Mouse (Mus musculus): ENCODE results near the gene Ubash3b.
A peak's percentile ranks its signal among the peaks of the same experiment; 100 is the strongest.

Ubash3b gene

DNA sequence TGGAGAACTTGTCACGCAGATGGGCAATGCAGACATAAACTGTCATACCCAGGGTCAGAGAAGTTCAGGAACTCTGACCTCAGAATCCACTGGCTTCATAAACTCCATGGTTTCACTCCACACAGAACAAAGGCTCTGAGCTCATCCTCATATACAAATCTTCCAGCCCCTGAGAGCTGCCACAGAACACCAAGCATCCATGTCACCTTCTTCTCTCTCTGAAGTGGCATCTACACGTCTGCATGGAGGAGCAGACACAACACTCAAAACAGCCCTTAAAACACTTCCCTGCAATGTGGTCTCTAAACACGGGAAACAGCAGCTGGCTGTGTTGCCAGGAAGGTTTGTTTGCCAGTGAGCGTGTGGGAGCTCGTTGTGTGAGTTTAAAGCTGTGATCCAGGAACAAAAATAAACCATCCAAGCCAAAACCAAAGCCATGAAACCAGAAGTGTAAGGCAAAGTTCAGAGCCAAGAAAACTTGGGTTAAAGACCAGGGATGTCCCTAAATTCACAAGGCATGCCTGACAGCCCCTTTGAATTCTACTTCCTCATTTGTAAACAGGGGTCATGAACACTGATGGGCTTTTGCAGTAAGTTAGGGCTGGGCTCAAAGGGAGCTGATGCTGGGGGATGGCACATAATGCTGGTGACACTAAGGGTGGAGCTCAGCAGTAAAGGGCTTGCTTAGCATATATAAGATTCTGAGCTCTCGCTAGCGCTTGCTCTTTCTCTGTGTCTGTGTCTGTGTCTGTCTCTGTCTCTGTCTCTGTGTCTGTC lies 24.6 kb downstream of the Ubash3b start:
- no peak for DNase-seq (ENCODE audit: low read depth, low spot score)

DNA sequence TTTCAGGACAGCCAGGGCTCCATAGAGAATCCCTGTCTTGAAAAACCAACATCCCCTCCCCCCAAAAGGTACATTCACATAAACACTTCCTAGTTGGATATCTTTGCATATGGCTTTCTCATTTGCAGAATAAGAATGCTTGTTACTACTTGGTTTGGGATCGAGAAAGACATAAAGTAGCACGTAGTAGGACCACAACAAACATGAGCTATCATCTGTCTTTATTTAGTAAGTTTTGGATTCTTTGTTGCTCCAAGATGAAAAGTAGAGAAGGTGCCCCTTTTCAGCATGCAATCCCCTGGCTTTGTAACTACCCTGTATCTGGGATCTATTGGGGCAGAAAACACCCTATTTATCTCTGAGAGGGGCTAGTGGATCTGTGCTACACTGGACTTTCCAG lies 25.2 kb downstream of the Ubash3b start:
- no peak for DNase-seq (ENCODE audit: low read depth, low spot score)

- no peak for DNase-seq (ENCODE audit: low read depth, low spot score)
Measured at GRCm38 (mm10) chr9:41134907-41135306, 26.6 kb downstream of the Ubash3b start.

GRCm38 (mm10) chr9:41130563-41130962 lies 30.9 kb downstream of the Ubash3b start:
- DNase-seq (ENCODE audit: low read depth, low spot score), result no peak

- no peak for DNase-seq (ENCODE audit: low read depth, low spot score)
Measured at GRCm38 (mm10) chr9:41129802-41130480, 31.6 kb downstream of the Ubash3b start.

DNA sequence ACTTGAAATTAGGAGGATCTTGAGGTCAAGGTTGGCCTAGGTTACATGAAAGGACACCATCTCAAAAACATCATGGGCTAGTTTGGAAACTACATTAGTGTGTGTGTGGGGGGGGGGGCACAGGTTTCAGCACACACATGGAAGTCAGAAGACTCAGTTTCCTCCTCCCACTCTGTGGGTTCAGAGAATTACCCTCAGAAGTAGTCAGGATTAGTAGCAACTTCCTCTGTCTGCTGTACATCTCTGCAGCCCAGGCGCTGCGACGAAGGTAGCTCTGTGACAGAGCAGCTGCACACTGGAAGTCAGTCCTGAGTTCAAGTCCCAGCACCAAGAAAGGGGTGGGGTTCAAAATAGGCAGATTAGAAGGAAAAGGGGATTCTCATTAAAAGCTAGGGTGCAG lies 32.2 kb downstream of the Ubash3b start:
- DNase-seq (ENCODE audit: low read depth, low spot score), result no peak

DNA sequence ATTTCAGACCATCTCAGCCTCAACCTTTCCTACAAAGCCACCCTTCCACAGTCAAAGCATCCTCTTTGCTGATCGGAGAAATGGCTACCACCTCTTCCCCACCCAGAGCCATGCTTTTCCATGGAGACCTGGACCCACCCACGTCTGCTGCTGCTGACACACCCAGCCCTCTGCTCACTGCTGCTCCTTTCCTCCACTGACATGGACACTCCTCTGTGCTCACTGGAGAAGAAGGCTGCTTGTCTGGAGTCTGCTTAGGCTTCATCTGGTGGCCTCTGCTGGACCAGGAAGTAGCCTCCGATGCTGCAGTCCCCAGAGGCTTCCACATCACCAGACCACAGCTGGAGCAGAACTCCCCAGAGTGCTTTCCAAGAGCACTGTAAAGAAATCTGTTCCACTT lies 34.8 kb downstream of the Ubash3b start:
- no peak for DNase-seq (ENCODE audit: low read depth, low spot score)

GRCm38 (mm10) chr9:41124305-41124704 lies 37.2 kb downstream of the Ubash3b start:
- DNase-seq (ENCODE audit: low read depth, low spot score), result no peak

DNA sequence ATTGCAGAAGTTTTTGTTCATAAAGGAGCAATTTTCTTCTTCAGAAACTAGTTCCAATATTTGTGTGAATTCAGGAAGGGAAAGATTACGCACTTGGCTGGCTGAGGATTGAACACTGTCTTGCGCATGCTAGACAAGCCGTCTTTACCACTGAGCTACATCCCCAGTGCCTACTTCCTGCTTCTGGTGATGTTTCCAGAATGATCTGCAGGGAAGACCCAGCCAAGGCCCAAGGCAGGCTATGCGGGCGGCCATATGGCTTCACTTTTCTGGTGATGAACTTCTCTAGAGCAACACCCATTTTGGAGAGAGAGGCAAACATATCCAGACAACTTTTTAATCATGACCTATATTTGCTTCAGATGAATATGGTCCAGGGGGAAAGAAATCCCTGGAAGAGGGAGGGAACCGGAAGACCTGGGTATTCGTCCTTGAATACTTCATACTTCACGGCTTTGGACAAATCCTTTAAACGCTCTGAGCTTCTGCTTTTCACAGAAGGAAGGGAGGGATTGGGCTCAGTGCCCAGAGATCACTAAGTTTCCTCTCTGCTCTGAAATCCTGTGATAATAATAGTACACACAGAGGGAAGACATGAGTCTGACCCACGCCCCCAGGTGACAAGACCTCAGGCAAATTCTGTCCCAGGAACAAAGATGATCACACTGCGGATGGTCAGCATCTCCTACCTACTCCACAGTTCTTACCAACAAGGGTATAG lies 38.9 kb downstream of the Ubash3b start:
- DNase-seq (ENCODE audit: low read depth, low spot score), result no peak

DNA sequence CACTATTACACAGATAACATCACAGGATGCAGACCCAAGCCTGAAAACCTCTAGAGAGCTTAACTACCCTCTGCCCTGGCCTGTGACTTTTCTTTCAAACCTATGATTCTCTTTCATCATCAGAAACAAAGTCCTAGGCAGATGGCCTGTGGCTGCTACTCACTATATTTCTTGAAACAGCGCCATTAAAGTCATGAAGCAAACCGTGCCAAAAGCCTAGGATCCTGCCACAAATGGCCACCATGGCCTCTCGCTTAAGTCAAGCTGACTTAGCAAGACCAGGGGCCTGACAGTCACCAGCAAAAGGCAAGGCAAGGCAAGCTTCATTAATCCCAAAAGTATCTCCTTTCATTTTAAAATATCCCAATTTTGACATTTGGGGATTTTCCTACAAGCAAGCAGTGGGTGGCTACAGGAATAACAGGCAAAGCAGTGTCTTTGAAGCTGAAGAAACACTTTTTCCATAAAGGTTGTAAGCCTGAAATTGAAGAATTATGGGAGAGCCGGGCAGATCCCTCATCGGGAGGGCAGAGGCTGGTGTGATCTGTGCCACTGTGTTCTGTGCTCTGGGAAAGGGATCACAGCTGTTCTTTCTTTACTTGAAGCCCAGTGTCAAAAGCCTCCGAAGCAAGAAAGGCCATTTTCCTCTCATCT lies 39.7 kb downstream of the Ubash3b start:
- no peak for DNase-seq (ENCODE audit: low read depth, low spot score)

DNA sequence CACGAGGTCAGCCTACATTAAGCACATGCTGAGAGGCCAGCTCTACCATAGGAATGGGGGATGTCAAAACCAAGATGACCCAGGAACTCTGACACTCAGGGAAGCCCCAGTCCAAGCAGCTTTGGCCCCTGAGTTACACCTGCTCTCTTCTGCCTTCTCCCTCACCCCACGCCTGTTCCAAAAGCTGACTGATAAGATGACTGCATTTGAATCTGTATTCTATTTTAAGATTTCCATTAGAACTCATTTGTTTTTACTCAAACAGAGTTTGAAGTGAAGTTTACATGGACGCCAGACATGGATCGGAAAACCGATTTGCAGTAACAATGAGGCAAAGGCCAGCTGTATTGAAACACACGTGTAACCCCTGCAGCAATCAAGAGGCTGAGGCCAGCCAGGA lies 41.5 kb downstream of the Ubash3b start:
- no peak for DNase-seq (ENCODE audit: low read depth, low spot score)

DNA sequence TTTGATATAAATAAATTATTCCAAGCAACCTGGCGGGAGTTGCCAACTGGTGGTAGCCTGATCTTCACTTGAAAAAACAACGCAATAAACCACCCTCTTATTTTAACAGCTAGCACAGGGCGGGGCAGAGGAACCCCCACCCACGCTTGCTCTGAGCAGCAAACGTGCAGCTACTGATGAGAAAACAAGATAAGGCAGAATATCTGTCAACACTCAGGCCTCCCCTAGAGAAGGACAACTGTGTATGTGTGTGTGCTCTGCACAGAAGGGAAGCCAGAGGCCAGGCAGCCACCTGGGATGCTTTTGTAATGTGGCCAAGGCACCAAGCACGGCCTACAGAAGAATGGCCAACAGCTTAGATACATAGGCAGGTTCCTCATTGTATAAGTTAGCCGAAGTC lies 43.4 kb downstream of the Ubash3b start:
- no peak for DNase-seq (ENCODE audit: low read depth, low spot score)

DNA sequence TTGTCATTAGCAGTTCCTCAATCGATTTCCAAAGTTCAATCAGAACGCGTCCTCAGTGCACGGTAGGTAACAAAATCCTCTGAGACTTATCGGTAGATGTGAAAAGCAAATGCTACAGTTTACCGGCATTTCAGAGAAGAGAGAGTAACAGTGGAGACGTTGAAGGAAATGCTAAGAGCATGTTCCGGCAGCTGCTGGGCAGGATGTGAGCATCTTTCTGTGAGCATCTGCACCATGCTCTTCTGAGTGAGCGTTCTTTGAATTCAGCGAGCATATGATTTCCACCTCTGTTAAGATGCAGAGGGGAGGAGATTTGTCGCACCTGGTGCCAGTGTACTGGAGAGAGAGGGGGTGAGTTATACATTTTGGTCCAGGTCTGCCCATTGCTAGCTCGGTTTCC lies 45.4 kb downstream of the Ubash3b start:
- no peak for DNase-seq (ENCODE audit: low read depth, low spot score)

- peak; percentile 8 for DNase-seq (ENCODE audit: low read depth, low spot score)
Measured at GRCm38 (mm10) chr9:41114367-41114766, 47.1 kb downstream of the Ubash3b start.

DNA sequence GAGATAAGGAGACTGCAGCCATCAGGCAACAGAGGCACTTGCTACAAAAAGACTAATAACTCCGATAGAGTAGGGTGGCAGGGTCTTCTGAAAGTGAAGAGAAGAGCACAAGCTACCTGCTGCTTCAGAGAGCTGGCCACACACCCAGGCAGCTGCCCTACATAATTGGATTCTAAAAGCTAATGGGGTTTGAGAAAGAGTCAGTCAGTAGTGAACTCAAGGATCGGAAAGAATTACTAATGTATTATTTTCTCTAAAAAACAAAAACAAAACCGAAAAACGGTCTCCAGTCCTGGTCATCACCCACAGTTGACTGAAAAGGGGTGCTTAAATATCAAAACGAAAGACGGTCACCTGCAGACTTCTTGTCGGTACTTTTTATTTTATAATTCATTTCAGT lies 51.7 kb downstream of the Ubash3b start:
- no peak for DNase-seq (ENCODE audit: low read depth, low spot score)

DNA sequence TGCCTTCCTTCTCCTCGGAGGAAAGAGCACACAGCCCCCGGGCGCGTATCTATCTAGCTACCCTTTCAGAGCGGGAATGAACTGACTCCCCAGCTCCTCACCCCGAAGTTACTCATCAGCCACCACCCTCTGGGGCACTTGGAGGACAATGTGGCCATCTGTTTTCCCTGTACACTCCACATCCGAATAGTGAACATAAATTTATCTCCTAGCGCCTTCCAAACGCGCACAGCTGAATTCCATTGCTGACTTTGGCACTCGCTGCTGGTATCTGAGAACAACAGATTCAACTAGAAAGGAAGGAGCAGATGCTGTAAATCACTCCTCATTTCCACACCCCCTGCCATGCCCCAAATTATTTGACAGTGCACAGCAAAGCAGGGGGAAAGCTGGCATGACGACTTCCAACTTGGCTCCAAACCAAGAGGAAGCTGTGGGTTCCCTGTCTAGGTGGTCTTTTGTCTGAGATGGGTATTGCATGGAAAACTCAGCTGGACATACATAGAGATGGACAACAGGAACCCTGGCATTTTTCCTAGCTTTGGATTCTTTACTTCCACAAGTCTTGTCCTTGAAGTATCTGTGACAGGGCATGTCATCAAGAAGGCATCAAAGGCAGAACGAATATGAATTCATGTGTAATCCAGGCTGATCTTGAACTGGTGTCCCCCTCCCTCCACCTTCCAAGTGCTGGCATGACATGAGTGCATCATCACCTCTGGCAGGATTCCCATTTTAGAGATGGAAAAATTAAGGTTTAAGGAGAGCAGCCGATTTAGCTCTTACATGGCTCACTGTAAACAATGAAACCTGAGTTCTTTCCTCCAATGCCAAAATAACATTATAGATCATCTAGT lies 52.9 kb downstream of the Ubash3b start:
- no peak for DNase-seq (ENCODE audit: low read depth, low spot score)

DNA sequence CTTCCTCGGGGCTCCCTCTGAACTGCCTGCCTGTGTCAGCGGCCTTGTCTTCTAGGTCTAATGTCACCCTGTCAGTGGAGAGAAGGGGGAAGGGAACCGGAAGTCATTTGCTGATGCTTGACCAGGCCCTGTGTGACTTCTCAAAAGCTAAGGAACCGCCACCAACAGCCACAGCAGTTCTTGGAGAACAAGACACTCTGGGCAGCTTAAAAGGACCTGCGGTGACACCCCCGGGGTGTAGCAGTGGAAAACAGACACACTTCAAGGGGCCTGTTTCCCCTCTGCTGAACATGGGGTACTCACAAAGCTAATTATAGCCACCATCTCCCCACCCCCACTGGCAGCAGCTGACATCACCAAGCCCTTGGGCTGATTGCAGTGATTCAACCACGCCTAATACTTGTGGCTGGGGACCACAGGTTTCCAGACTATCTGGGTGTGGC lies 56.3 kb downstream of the Ubash3b start:
- DNase-seq (ENCODE audit: low read depth, low spot score), result peak; percentile 17

DNA sequence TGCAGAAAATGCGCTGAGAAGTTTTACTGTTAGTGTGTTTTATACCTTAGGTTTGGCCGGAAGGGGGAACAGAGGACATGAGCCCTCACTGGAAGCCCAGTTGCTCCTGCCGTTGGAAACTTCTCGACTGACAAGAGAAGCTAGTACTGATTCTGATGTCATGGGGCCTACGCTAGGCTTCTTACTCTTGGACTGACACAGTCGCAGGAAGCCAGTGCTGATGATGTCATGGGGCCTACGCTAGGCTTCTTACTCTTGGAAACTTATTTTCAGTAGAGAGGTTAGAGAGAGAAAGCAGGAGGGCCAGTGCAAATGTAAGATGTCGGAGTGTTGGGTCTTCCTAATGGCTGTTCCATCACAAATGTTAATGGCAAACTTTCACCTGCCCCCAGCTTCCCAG lies 57.8 kb downstream of the Ubash3b start:
- no peak for DNase-seq (ENCODE audit: low read depth, low spot score)

DNA sequence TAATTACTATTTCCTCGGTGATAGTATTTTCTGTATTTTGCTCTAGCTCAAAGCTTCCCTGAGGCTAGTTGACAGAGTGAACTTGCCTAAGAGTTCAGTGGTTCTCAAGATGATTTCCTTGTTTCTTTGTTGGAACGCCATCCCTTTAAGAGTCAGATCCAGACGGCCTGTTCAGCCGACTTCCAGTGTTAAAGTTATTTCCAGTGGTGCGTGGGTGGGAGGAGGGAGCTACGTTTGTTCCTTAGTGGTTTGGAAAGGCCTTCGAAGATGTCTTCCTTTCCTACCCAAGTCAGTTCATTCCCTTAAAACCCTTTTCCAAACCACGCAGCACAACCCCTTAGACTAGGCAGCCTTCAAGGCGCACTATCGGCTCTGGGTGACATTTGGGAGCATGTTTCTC lies 58.9 kb downstream of the Ubash3b start:
- DNase-seq (ENCODE audit: low read depth, low spot score), result no peak

- no peak for DNase-seq (ENCODE audit: low read depth, low spot score)
Measured at GRCm38 (mm10) chr9:41099897-41100296, 61.6 kb downstream of the Ubash3b start.

- DNase-seq (ENCODE audit: low read depth, low spot score), result no peak
Measured at GRCm38 (mm10) chr9:41099067-41099466, 62.4 kb downstream of the Ubash3b start.
